ENCODE assay signal across 8 mouse cellular contexts in the genomic region with DNA sequence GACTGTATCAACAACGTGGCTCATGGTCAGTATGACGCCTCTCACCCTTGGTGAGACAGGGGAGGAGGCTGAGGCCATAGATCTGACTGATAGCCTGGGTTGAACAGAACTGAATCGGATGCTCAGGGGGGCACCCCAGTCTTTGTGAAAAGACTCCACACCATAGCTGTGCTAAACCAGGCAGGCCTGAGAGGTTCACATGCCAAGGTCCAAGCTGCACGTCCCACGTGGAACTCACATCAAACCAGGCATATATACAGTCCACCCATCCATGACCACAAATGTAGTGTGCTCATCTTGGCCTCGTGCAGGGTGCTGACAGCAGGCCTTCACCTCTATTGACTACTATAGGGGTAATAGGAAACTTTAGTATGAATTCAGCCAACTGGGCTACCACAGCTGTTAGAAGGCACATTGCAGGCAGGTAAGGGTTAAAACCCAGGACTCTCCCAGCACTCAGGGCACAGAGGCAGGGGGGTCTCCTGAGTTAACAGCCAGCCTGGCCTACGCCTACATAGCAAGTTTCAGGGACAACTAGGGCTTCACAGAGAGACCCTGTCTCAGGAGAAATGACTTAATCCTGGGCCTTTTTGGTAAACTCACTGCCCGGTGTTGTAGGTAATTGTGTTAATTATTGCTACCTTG. TPM values are rescaled to one million over a fixed set of nuclear protein-coding genes. Genes with fewer than 3 reads are reported as not detected.
DNase-seq lines count a peak whose midpoint lies in the region; ATAC-seq lines count a peak whose summit lies in the region.

No protein-coding gene starts in this region.

- no peak overlapping the region for H3K27ac ChIP-seq in heart, embryonic 11.5 days (ENCODE audit: low read depth, low read length)
- H3K27ac ChIP-seq in embryonic facial prominence, embryonic 11.5 days (replicated peaks; ENCODE audit: low read depth, low read length), result no peak overlapping the region; the same call in 1 of the 2 replicates
- H3K27ac ChIP-seq in midbrain, embryonic 16.5 days (ENCODE audit: low read length), result 0 out of 2 replicates have a peak overlapping the region, but pooled peaks have one; percentile 91

- no peaks in the 10 kb centered on the region for H3K27me3 ChIP-seq in heart, embryonic 11.5 days (ENCODE audit: control insufficient read depth, insufficient read depth, low read length)
- no peaks in the 10 kb centered on the region for H3K27me3 ChIP-seq in embryonic facial prominence, embryonic 11.5 days (ENCODE audit: control insufficient read depth, insufficient read depth, low read length)
- H3K27me3 ChIP-seq in midbrain, embryonic 16.5 days (ENCODE audit: control insufficient read depth, insufficient read depth, low read depth, low read length), result no peaks in the 10 kb centered on the region

- no peak for ATAC-seq in heart, embryonic 11.5 days (replicated peaks; ENCODE audit: insufficient number of reproducible peaks, low FRiP score, low TSS enrichment)
- ATAC-seq in embryonic facial prominence, embryonic 11.5 days (replicated peaks; ENCODE audit: insufficient number of reproducible peaks, low FRiP score, low TSS enrichment, low read depth), result no peak; the same call in 1 of the 2 replicates
- peak; percentile 9 for ATAC-seq in midbrain, embryonic 16.5 days

- H3K36me3 ChIP-seq in heart, embryonic 11.5 days (ENCODE audit: control insufficient read depth, insufficient read depth, low read length), result peaks cover 29% of the 10 kb centered on the region
- peaks cover 9% of the 10 kb centered on the region for H3K36me3 ChIP-seq in embryonic facial prominence, embryonic 11.5 days (replicated peaks; ENCODE audit: control insufficient read depth, insufficient read depth, low read depth, low read length)
- H3K36me3 ChIP-seq in midbrain, embryonic 16.5 days (ENCODE audit: control insufficient read depth, insufficient read depth, low read length), result peaks cover 20% of the 10 kb centered on the region

- H3K9me3 ChIP-seq in heart, embryonic 11.5 days (replicated peaks; ENCODE audit: control insufficient read depth, low read length), result 0 out of 2 replicates have a peak, but pooled peaks cover 3% of the 10 kb centered on the region
- H3K9me3 ChIP-seq in embryonic facial prominence, embryonic 11.5 days (replicated peaks; ENCODE audit: control insufficient read depth, low read length), result no peaks in the 10 kb centered on the region
- H3K9me3 ChIP-seq in midbrain, embryonic 16.5 days (replicated peaks; ENCODE audit: control insufficient read depth, low read length, poor library complexity, severe bottlenecking), result no peaks in the 10 kb centered on the region

- no peak for DNase-seq in heart, postnatal 25 days (ENCODE audit: low spot score)
- no peak for DNase-seq in embryonic facial prominence, embryonic 11.5 days (ENCODE audit: low spot score)
- peak; percentile 28 for DNase-seq in kidney, adult 9 months
- DNase-seq in left cerebral cortex, adult 18-20 months (ENCODE audit: low spot score in 2 of 2), result no peak
- no peak for DNase-seq in testis, postnatal 14 days (ENCODE audit: low spot score)
- no peak for DNase-seq in lung, adult 18-20 months

- peak overlapping the region; percentile 92 for H3K4me2 ChIP-seq in heart, embryonic 11.5 days
- peak overlapping the region; percentile 82 for H3K4me2 ChIP-seq in embryonic facial prominence, embryonic 11.5 days (ENCODE audit: low read depth, low read length)
- H3K4me2 ChIP-seq in midbrain, embryonic 16.5 days (ENCODE audit: low read length), result peak overlapping the region; percentile 92

- peak overlapping the region; percentile 92 for H3K9ac ChIP-seq in heart, embryonic 11.5 days (ENCODE audit: low read depth, low read length)
- H3K9ac ChIP-seq in embryonic facial prominence, embryonic 11.5 days (replicated peaks; ENCODE audit: low read length), result peak overlapping the region; percentile 79
- H3K9ac ChIP-seq in midbrain, embryonic 16.5 days (ENCODE audit: low read depth, low read length), result peak overlapping the region; percentile 82; the same call in 1 of the 2 replicates

- H3K4me1 ChIP-seq in heart, embryonic 11.5 days (ENCODE audit: control insufficient read depth, insufficient read depth, low read length), result peaks cover 12% of the 10 kb centered on the region
- H3K4me1 ChIP-seq in embryonic facial prominence, embryonic 11.5 days (ENCODE audit: control insufficient read depth, insufficient read depth, low read length), result no peaks in the 10 kb centered on the region; the same call in 1 of the 2 replicates
- peaks cover 16% of the 10 kb centered on the region for H3K4me1 ChIP-seq in midbrain, embryonic 16.5 days (ENCODE audit: control insufficient read depth, insufficient read depth, low read length)

- peak overlapping the region; percentile 80 for H3K4me3 ChIP-seq in heart, embryonic 11.5 days (ENCODE audit: low read depth, low read length)
- H3K4me3 ChIP-seq in embryonic facial prominence, embryonic 11.5 days (ENCODE audit: low read depth, low read length), result 0 out of 2 replicates have a peak overlapping the region, but pooled peaks have one; percentile 59
- no peak overlapping the region; the same call in 1 of the 2 replicates for H3K4me3 ChIP-seq in midbrain, embryonic 16.5 days (ENCODE audit: low read depth, low read length)

- 60% methylated on average over 8 of the region's 8 CpGs for WGBS in heart, embryonic 11.5 days (ENCODE audit: insufficient replicate concordance)
- 65% methylated on average over 8 of the region's 8 CpGs for WGBS in embryonic facial prominence, embryonic 11.5 days
- 65% methylated on average over 8 of the region's 8 CpGs for WGBS in midbrain, embryonic 16.5 days

- intact Hi-C loops in heart, postnatal 25 days (cut with DNase I), result no loop called here

RNA-seq across cellular contexts. Expression of gene Phykpl, which starts 1.2 kb away (rescaled TPM):
- 14.4 and 14.9 TPM in 2 replicates for polyA plus RNA-seq in heart, embryonic 11.5 days (2014; fragmentation: Nextera tagmentation; extraction: Ambion mirVana)
- 10 to 100 TPM; 10.6 to 11.2 TPM for total RNA-seq in heart, postnatal 25 days (2021)
- 8.7 and 10.2 TPM in 2 replicates for polyA plus RNA-seq in embryonic facial prominence, embryonic 11.5 days (2014; fragmentation: Nextera tagmentation; extraction: Ambion mirVana)
- polyA plus RNA-seq in midbrain, embryonic 16.5 days (2015; fragmentation: Nextera tagmentation; extraction: Ambion mirVana), result 9.4 and 9.7 TPM in 2 replicates
- total RNA-seq in left cerebral cortex, adult 18-20 months (2021), result 1 to 10 TPM; 6.7 to 7.1 TPM

RNA-seq across cellular contexts. Expression of gene Hnrnpab, which starts 20.9 kb away (rescaled TPM):
- 362 and 384 TPM in 2 replicates for polyA plus RNA-seq in heart, embryonic 11.5 days (2014; fragmentation: Nextera tagmentation; extraction: Ambion mirVana)
- 100 to 1,000 TPM; 134 to 142 TPM for total RNA-seq in heart, postnatal 25 days (2021)
- polyA plus RNA-seq in embryonic facial prominence, embryonic 11.5 days (2014; fragmentation: Nextera tagmentation; extraction: Ambion mirVana), result 797 and 870 TPM in 2 replicates
- polyA plus RNA-seq in midbrain, embryonic 16.5 days (2015; fragmentation: Nextera tagmentation; extraction: Ambion mirVana), result 273 and 303 TPM in 2 replicates
- 100 to 1,000 TPM; 132 TPM for total RNA-seq in left cerebral cortex, adult 18-20 months (2021)

RNA-seq across cellular contexts. Expression of gene Nhp2, which starts 33.8 kb away (rescaled TPM):
- polyA plus RNA-seq in heart, embryonic 11.5 days (2014; fragmentation: Nextera tagmentation; extraction: Ambion mirVana), result 114 and 131 TPM in 2 replicates
- 10 to 100 TPM; 17.6 to 17.9 TPM for total RNA-seq in heart, postnatal 25 days (2021)
- 169 and 174 TPM in 2 replicates for polyA plus RNA-seq in embryonic facial prominence, embryonic 11.5 days (2014; fragmentation: Nextera tagmentation; extraction: Ambion mirVana)
- polyA plus RNA-seq in midbrain, embryonic 16.5 days (2015; fragmentation: Nextera tagmentation; extraction: Ambion mirVana), result 83.7 and 85.9 TPM in 2 replicates
- total RNA-seq in left cerebral cortex, adult 18-20 months (2021), result 10 to 100 TPM; 44.8 to 48.4 TPM

RNA-seq across cellular contexts. Expression of gene Rmnd5b, which starts 50.0 kb away (rescaled TPM):
- 29.7 and 32.2 TPM in 2 replicates for polyA plus RNA-seq in heart, embryonic 11.5 days (2014; fragmentation: Nextera tagmentation; extraction: Ambion mirVana)
- 10 to 100 TPM; 14.1 to 17.2 TPM for total RNA-seq in heart, postnatal 25 days (2021)
- polyA plus RNA-seq in embryonic facial prominence, embryonic 11.5 days (2014; fragmentation: Nextera tagmentation; extraction: Ambion mirVana), result 36.0 and 39.0 TPM in 2 replicates
- polyA plus RNA-seq in midbrain, embryonic 16.5 days (2015; fragmentation: Nextera tagmentation; extraction: Ambion mirVana), result 80.0 and 82.7 TPM in 2 replicates
- total RNA-seq in left cerebral cortex, adult 18-20 months (2021), result 10 to 100 TPM; 59.9 to 60.3 TPM
